Mouse (Mus musculus): ENCODE results near the gene Rgs6. TPM values are rescaled to one million over a fixed set of nuclear protein-coding genes. Genes with fewer than 3 reads are reported as not detected.

Rgs6 gene
- polyA plus RNA-seq, 1 experiment from 2014 or later, result 1.8 TPM

DNA sequence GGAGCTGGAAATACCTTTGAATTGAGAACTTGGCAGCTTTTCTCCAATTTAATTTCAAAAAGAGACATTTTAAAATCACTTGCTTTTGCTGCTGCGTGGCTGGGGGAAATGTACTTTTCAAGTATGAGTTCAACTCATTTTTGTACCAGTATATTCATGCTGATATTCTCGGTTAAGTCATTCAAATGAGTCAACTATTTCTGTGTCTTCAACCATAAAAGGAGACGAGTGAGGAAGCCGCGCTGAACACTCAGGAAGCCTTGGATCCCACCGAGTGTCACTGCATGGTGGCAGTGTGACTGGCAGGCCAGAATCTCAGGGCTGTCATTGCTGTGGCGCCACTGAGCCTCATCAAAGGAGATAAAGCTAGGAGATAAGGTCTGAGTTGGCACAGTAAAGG is 143.5 kb downstream of the Rgs6 start:
- 83% methylated on average over 7 of the region's 7 CpGs for WGBS
- no peak overlapping the region for H3K4me3 ChIP-seq (replicated peaks)
- H3K36me3 ChIP-seq (replicated peaks), result no peaks in the 10 kb centered on the region
- H3K4me1 ChIP-seq, result no peaks in the 10 kb centered on the region
- no peaks in the 10 kb centered on the region for H3K9me3 ChIP-seq
- H3K27me3 ChIP-seq, result no peaks in the 10 kb centered on the region
- H3K4me2 ChIP-seq, result no peak overlapping the region
- no peak for ATAC-seq (ENCODE audit: low FRiP score)
- no peak overlapping the region for H3K9ac ChIP-seq
- H3K27ac ChIP-seq, result no peak overlapping the region

DNA sequence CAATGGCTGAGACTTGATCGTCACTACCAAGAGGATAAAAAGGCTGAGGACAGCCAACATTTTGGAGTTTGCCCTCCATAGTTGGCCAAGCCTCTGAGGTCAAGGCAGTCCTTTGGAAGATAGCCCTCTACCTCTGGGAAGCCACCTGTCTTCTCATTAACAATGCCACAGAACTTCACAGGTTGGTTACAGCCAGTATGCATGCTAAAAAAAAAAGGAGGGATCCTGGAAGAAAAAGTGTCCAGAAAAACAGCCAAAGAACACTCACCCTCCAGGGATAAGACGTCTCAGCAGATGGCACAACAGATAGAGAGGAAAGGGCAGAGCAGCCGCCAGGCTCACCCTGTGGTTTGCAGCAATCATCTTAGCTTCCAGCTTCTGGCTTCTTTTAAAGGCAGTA is 154.9 kb downstream of the Rgs6 start:
- Histone ChIP-seq H3K36me3 (replicated peaks) (no peaks in the 10 kb centered on the region), H3K27me3 (no peaks in the 10 kb centered on the region), H3K4me3 (replicated peaks) (no peak overlapping the region), H3K27ac (no peak overlapping the region), H3K9me3 (no peaks in the 10 kb centered on the region), H3K4me2 (no peak overlapping the region), H3K9ac (no peak overlapping the region), H3K4me1 (no peaks in the 10 kb centered on the region)
- ATAC-seq (ENCODE audit: low FRiP score), result no peak
- 84% methylated on average over 3 of the region's 3 CpGs for WGBS

DNA sequence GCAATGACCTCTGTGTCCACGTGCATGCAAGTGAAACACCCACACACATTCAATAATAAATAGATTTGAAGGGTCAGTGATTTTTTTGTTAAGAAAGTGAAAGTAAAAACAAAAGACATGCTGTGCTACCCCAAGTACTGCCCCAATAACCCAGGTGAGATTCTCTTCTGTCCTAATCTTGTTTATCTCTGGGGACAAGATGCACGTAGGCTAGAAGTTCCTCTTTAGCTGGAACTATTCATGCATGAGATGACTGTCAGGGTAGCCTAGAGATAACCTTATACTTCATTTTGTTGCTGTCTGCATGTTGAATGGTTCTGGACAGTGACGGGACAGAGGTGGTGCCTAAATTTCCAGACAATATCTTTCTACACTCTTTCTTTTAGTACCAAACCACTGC is 155.9 kb downstream of the Rgs6 start:
- no peak for ATAC-seq (ENCODE audit: low FRiP score)
- Histone ChIP-seq H3K9me3 (no peaks in the 10 kb centered on the region), H3K36me3 (replicated peaks) (no peaks in the 10 kb centered on the region), H3K4me2 (no peak overlapping the region), H3K4me1 (no peaks in the 10 kb centered on the region), H3K9ac (no peak overlapping the region), H3K4me3 (replicated peaks) (no peak overlapping the region), H3K27me3 (no peaks in the 10 kb centered on the region), H3K27ac (no peak overlapping the region)
- 48% methylated on average over 3 of the region's 3 CpGs for WGBS

DNA sequence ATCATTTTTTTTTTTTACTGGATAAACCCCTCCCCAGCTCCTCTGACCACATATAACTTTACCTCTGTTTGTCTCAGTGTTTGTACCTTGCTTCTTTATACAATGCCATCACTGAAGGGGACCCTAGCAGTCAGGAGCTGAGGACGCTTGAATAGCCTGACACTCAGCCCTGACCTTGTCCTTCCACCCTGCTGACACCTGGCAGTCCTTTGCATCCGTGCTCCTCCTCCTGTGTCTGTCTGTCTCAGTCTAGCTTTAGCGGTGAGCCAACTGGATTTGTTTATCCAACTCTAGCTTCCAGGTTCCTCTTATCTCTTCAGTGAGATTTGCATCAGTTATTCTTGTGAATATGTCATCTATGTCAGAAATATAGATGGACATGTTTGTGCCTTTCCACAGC is 156.7 kb downstream of the Rgs6 start:
- no peak for ATAC-seq (ENCODE audit: low FRiP score)
- no peak overlapping the region for H3K4me3 ChIP-seq (replicated peaks)
- 54% methylated on average over 3 of the region's 3 CpGs for WGBS

DNA sequence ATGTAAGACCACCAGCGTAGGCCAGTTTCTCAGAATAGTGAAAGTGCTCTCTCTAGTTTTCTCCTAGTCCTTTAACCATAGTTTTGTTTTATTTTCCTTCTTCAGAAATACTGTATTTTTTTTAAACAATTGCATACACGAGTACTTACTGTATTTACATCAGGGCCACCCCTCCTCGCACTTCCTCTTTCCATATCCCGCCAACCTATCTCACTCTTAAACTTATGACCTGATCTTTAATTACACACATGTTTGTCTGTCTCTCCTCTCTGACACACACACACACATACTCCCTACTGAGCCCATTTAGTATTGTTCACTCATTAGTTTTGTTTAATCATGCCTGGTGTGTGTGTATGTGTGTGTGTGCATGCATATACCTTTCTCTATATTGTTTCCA is 159.0 kb downstream of the Rgs6 start:
- ATAC-seq (ENCODE audit: low FRiP score), result no peak
- Histone ChIP-seq H3K4me1 (no peaks in the 10 kb centered on the region), H3K9me3 (no peaks in the 10 kb centered on the region), H3K4me3 (replicated peaks) (no peak overlapping the region), H3K9ac (no peak overlapping the region), H3K27ac (no peak overlapping the region), H3K4me2 (no peak overlapping the region), H3K36me3 (replicated peaks) (no peaks in the 10 kb centered on the region), H3K27me3 (no peaks in the 10 kb centered on the region)
- 90% methylated on average over 4 of the region's 4 CpGs for WGBS

More for the DNA sequence above, 156.7 kb downstream of the Rgs6 start:
- Histone ChIP-seq H3K9ac (no peak overlapping the region), H3K4me2 (no peak overlapping the region), H3K27me3 (no peaks in the 10 kb centered on the region), H3K9me3 (no peaks in the 10 kb centered on the region), H3K4me1 (no peaks in the 10 kb centered on the region), H3K27ac (no peak overlapping the region), H3K36me3 (replicated peaks) (no peaks in the 10 kb centered on the region)

DNA sequence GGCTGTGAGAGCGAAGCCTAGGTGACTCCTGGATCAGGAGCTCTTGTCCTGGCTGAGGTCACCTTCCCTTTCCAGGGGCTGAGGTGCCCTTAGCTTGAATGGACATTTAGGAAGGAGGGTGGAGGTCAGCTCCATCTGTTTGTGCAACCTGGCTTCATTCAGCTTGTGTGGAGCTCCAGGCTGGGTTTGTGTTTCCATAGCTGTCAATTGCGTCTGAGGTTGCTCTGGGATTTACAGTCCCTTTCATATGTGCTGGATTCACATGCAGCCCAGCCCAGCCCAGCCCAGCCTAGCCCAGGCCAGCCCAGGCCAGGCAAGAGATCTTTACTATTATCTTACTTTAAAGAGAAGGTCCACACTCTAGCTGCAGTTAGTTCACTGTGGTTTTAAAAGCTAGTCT is 163.8 kb downstream of the Rgs6 start:
- H3K4me1 ChIP-seq, result no peaks in the 10 kb centered on the region
- H3K4me2 ChIP-seq, result no peak overlapping the region
- no peak overlapping the region for H3K27ac ChIP-seq
- no peaks in the 10 kb centered on the region for H3K27me3 ChIP-seq
- no peaks in the 10 kb centered on the region for H3K36me3 ChIP-seq (replicated peaks)
- H3K4me3 ChIP-seq (replicated peaks), result no peak overlapping the region
- H3K9ac ChIP-seq, result no peak overlapping the region
- no peak for ATAC-seq (ENCODE audit: low FRiP score)
- H3K9me3 ChIP-seq, result no peaks in the 10 kb centered on the region
- 75% methylated on average over 2 of the region's 2 CpGs for WGBS

DNA sequence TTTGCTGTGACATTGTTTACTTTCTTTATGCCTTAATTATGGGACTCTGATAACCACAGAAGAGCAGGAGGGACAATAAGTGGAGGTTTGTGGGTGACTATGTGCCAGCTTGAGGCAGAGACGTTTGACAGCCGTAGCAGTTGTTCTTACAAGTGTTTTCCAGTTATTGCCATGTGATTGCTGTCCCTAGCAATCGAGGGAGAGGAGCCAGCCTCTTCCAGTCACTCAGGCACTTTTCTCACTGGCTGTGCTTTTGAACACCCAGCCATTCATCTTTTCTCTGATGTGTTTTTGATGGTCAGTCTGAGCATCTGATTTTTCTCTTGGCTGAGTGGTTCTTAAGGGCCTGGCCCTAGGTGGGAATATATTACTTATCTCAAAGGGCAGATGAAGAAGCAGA is 166.4 kb downstream of the Rgs6 start:
- H3K4me2 ChIP-seq, result no peak overlapping the region
- no peak overlapping the region for H3K9ac ChIP-seq
- no peaks in the 10 kb centered on the region for H3K27me3 ChIP-seq
- H3K9me3 ChIP-seq, result no peaks in the 10 kb centered on the region
- no peaks in the 10 kb centered on the region for H3K4me1 ChIP-seq
- no peaks in the 10 kb centered on the region for H3K36me3 ChIP-seq (replicated peaks)
- no peak overlapping the region for H3K27ac ChIP-seq
- 42% methylated on average over 3 of the region's 3 CpGs for WGBS
- no peak overlapping the region for H3K4me3 ChIP-seq (replicated peaks)
- no peak for ATAC-seq (ENCODE audit: low FRiP score)

DNA sequence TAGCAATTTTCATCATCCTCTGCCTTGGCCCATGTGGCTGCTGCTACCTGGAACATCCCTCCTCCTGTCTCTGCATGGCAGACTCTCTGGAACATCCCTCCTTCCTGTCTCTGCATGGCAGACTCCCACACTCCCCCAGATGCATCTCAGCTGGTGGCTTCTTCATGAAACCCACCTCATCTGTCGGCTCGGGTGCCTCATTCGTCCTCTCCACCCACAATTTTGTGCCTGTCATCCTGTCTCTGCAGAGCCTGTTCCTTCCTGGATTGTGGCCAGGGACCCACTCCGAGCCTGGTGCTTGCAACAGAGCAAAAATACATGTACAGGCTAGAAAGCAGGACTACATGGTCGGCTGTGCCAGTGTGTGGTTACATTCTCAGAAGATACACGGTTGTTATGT is 168.7 kb downstream of the Rgs6 start:
- no peaks in the 10 kb centered on the region for H3K36me3 ChIP-seq (replicated peaks)
- H3K27me3 ChIP-seq, result no peaks in the 10 kb centered on the region
- no peaks in the 10 kb centered on the region for H3K9me3 ChIP-seq
- H3K27ac ChIP-seq, result no peak overlapping the region
- no peaks in the 10 kb centered on the region for H3K4me1 ChIP-seq
- no peak overlapping the region for H3K4me2 ChIP-seq
- no peak for ATAC-seq (ENCODE audit: low FRiP score)
- 87% methylated on average over 6 of the region's 6 CpGs for WGBS
- H3K4me3 ChIP-seq (replicated peaks), result no peak overlapping the region
- no peak overlapping the region for H3K9ac ChIP-seq

DNA sequence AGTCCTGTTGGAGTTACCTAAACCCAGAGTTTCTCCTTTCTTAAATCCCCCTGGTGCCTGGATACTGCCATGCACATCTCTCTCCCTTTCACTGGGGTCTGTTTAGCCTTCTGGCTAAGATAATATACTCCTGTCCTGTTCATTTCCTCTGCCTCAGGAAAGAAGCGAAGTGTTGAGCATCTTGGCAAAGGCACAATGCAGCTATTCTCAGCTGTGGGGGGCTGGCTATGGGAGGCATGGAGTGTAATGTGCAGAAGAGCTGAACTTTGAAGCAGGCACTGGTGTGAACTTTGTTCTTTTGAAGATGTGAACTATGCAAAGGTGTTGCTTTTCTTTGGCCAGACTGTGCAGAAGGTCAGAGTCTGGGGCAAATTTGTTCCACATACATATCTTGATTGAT is 169.3 kb downstream of the Rgs6 start:
- H3K36me3 ChIP-seq (replicated peaks), result no peaks in the 10 kb centered on the region

DNA sequence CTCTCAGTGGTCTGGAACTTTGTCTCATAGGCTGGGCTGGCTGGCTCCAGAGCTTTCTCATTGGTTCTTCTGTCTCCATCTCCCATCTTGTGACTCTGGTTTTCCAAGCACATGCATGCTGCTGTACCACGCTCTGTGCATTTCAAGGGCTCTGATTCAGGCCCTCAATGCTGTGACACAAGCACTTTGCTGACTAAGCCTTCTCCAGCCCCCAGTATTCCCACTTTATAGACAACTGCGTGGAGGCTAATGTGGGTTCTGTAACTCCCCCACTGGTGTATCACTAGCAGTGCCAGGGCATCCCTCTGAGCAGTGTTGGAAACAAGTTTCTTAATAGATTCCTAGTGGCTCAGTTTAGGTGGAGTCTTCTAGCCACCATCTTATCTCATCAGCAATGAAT is 174.0 kb downstream of the Rgs6 start:
- ATAC-seq (ENCODE audit: low FRiP score), result no peak

More for the DNA sequence above, 169.3 kb downstream of the Rgs6 start:
- Histone ChIP-seq H3K9me3 (no peaks in the 10 kb centered on the region), H3K27ac (no peak overlapping the region), H3K4me1 (no peaks in the 10 kb centered on the region), H3K9ac (no peak overlapping the region), H3K27me3 (no peaks in the 10 kb centered on the region), H3K4me3 (replicated peaks) (no peak overlapping the region), H3K4me2 (no peak overlapping the region)
- no peak for ATAC-seq (ENCODE audit: low FRiP score)
- WGBS, result 69% methylated on average over 1 of the region's 1 CpGs

DNA sequence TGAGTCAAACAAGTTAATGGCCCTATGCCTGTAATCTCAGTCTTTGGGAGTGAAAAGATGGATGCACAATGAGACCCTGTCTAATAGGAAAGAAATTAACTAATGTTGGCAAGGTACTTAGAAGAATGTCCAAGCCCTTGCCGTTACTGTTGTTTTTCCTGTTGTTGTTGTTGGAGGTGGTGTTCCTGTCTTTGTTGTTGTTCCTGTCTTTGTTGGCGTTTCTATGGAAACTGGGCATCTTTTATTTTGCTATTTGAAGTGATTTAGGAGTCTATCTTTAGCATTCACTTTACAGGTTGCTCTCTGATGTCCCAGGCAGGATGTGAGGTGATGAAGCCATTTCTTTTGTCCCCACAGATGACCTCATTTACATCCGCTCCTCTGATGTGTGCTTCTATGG is 180.6 kb downstream of the Rgs6 start:
- Histone ChIP-seq H3K4me3 (replicated peaks) (no peak overlapping the region), H3K27me3 (no peaks in the 10 kb centered on the region), H3K9ac (no peak overlapping the region), H3K27ac (no peak overlapping the region), H3K36me3 (replicated peaks) (no peaks in the 10 kb centered on the region), H3K4me2 (no peak overlapping the region), H3K4me1 (no peaks in the 10 kb centered on the region), H3K9me3 (no peaks in the 10 kb centered on the region)
- WGBS, result 78% methylated on average over 3 of the region's 3 CpGs
- ATAC-seq (ENCODE audit: low FRiP score), result no peak

More for the DNA sequence above, 174.0 kb downstream of the Rgs6 start:
- Histone ChIP-seq H3K9me3 (no peaks in the 10 kb centered on the region), H3K9ac (no peak overlapping the region), H3K4me2 (no peak overlapping the region), H3K4me3 (replicated peaks) (no peak overlapping the region), H3K36me3 (replicated peaks) (no peaks in the 10 kb centered on the region), H3K27ac (no peak overlapping the region), H3K27me3 (no peaks in the 10 kb centered on the region), H3K4me1 (no peaks in the 10 kb centered on the region)
- WGBS, result 88% methylated on average over 2 of the region's 2 CpGs

DNA sequence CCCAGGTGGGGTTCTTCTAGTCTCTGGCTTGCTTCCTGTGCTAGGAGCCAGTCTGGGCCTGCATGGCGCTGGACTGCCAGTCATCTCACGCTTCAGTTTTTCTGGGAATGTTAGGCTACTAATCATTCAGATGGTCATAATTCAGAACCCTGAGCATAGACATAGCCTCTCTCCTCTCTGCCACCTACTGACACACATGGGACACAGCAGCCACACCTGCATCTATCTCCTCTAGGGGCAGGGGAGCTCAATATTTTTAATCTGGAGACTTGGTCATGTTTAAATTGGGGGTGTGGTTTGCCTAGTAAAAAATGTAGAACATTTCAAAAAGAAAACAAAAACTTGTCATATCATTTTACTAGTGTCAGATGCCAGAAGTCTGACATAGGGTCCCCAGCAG is 184.1 kb downstream of the Rgs6 start:
- Histone ChIP-seq H3K9ac (no peak overlapping the region), H3K27me3 (no peaks in the 10 kb centered on the region), H3K4me2 (no peak overlapping the region), H3K27ac (no peak overlapping the region), H3K4me3 (replicated peaks) (no peak overlapping the region), H3K9me3 (no peaks in the 10 kb centered on the region), H3K4me1 (no peaks in the 10 kb centered on the region), H3K36me3 (replicated peaks) (no peaks in the 10 kb centered on the region)
- WGBS, result 96% methylated on average over 2 of the region's 2 CpGs
- ATAC-seq (ENCODE audit: low FRiP score), result no peak

DNA sequence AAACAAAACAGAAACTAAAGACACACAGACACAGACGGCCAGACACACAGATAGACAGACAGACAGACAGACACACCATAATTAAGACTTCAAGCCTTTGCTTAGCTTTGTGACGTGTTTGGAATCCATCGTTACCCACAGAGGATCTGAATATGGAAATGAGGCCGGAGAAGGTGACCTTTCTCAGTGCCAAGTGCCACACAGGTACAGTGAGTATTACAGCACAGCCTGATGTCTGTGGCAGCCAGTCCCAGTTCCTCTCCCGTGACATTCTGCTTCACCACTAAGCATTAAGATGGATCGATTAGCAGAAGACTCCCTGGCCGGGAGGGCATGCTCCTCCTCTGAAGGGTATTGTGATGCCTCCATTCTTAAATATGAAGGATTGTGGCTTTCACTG is 186.5 kb downstream of the Rgs6 start:
- Histone ChIP-seq H3K9ac (no peak overlapping the region), H3K27me3 (no peaks in the 10 kb centered on the region), H3K27ac (no peak overlapping the region), H3K9me3 (no peaks in the 10 kb centered on the region), H3K36me3 (replicated peaks) (no peaks in the 10 kb centered on the region), H3K4me3 (replicated peaks) (no peak overlapping the region), H3K4me2 (no peak overlapping the region), H3K4me1 (no peaks in the 10 kb centered on the region)
- no peak for ATAC-seq (ENCODE audit: low FRiP score)
- 90% methylated on average over 7 of the region's 7 CpGs for WGBS

DNA sequence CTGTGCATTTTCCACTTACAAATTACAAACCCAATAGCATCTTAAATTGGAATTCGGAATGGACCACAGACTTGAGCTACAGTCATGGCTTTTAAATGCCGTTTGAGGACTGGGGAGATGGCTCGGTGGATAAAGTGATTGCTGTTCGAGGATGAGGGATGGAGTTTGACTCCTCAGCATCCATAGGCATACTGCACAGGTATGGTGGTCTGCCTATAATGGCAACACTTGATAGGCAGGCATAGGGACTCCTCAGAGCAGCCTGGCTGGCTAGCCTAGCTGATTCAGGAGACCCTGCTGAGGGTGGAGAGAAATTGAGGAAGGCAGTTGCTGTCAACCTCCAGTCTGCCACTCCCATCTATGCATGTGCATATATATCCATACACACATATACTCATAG is 188.6 kb downstream of the Rgs6 start:
- no peaks in the 10 kb centered on the region for H3K9me3 ChIP-seq
- no peak for ATAC-seq (ENCODE audit: low FRiP score)
- no peak overlapping the region for H3K4me3 ChIP-seq (replicated peaks)

More for the DNA sequence above, 188.6 kb downstream of the Rgs6 start:
- no peak overlapping the region for H3K27ac ChIP-seq
- 88% methylated on average over 4 of the region's 4 CpGs for WGBS
- H3K9ac ChIP-seq, result no peak overlapping the region
- no peaks in the 10 kb centered on the region for H3K36me3 ChIP-seq (replicated peaks)
- no peaks in the 10 kb centered on the region for H3K4me1 ChIP-seq
- no peak overlapping the region for H3K4me2 ChIP-seq
- no peaks in the 10 kb centered on the region for H3K27me3 ChIP-seq

Data from forebrain, embryonic 12.5 days (tissue).